Mouse (Mus musculus) right cerebral cortex, postnatal 36 days (tissue): Measurements from ENCODE around the gene Srgap2.

Experiments used
- DNase-seq, 2 experiments: peaks; one replicate each; pipeline ENCODE4 v3.0.0; 2022; ENCODE audit warnings: low spot score in 2 of 2, mixed read lengths in 1 of 2

The Srgap2 gene

GRCm38 (mm10) chr1:131526371-131527270 is 531 bp downstream of the Srgap2 start:
- peak; percentile 46 to 56 for DNase-seq

GRCm38 (mm10) chr1:131525586-131526271 is 1.4 kb downstream of the Srgap2 start:
- peak in 1 of 2 experiments; percentile 18 for DNase-seq

- peak; percentile 44 to 50 for DNase-seq
Observed at GRCm38 (mm10) chr1:131525101-131525585, 2.0 kb downstream of the Srgap2 start.

GRCm38 (mm10) chr1:131523794-131524193 is 3.4 kb downstream of the Srgap2 start:
- DNase-seq, result no peak

- DNase-seq, result no peak
Observed at GRCm38 (mm10) chr1:131516588-131516987, 10.6 kb downstream of the Srgap2 start.

GRCm38 (mm10) chr1:131514197-131514596 is 13.0 kb downstream of the Srgap2 start:
- DNase-seq, result no peak

- no peak for DNase-seq
Observed at GRCm38 (mm10) chr1:131513136-131513535, 14.0 kb downstream of the Srgap2 start.

GRCm38 (mm10) chr1:131511661-131512500 is 15.3 kb downstream of the Srgap2 start:
- no peak for DNase-seq

- no peak for DNase-seq
Observed at GRCm38 (mm10) chr1:131511131-131511530, 16.0 kb downstream of the Srgap2 start.

GRCm38 (mm10) chr1:131501681-131502080 is 25.5 kb downstream of the Srgap2 start:
- no peak for DNase-seq

- DNase-seq, result no peak
Observed at GRCm38 (mm10) chr1:131498231-131498630, 28.9 kb downstream of the Srgap2 start.

GRCm38 (mm10) chr1:131493966-131494898 is 32.9 kb downstream of the Srgap2 start:
- no peak for DNase-seq

- DNase-seq, result no peak
Observed at GRCm38 (mm10) chr1:131492360-131492759, 34.8 kb downstream of the Srgap2 start.

GRCm38 (mm10) chr1:131491579-131491978 is 35.6 kb downstream of the Srgap2 start:
- DNase-seq, result no peak

GRCm38 (mm10) chr1:131489312-131489711 is 37.8 kb downstream of the Srgap2 start:
- no peak for DNase-seq

- DNase-seq, result no peak
Observed at GRCm38 (mm10) chr1:131486094-131486850, 40.9 kb downstream of the Srgap2 start.

GRCm38 (mm10) chr1:131482242-131482641 is 44.9 kb downstream of the Srgap2 start:
- DNase-seq, result no peak

GRCm38 (mm10) chr1:131481391-131481790 is 45.8 kb downstream of the Srgap2 start:
- DNase-seq, result no peak

- DNase-seq, result no peak
Observed at GRCm38 (mm10) chr1:131478770-131479305, 48.3 kb downstream of the Srgap2 start.

GRCm38 (mm10) chr1:131475306-131475705 is 51.8 kb downstream of the Srgap2 start:
- no peak for DNase-seq
